In the genomic region with DNA sequence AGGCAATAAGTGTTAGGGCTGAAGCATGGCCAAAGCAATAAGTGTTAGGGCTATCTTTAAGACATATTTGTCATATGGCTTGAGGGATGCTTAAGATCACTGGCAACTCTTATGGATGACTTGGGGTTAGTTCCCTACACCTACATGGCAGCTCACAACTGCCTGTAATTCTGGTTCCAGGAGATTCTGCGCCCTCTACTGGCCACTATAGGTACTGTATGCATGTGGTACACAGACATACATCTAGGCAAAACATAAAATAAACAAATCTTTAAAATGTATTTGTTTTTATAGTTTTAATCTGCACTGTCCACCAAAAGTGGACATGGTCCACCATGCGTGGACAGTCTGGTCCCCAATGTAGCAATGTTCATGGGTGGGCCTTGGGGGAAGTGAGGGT, we compare ENCODE assay signal across 11 mouse cellular contexts. TPM values are rescaled to one million over a fixed set of nuclear protein-coding genes. Genes with fewer than 3 reads are reported as not detected.
DNase-seq lines count a peak whose midpoint lies in the region; ATAC-seq lines count a peak whose summit lies in the region.
"Had no signal": no experiment of that assay in that cellular context is flagged by ENCODE, and none has a peak within 500 bp of the region (broad histone marks: within the 10 kb centered on the region; RNA-seq: fewer than 3 reads in every experiment).

No protein-coding gene starts in this region.

- H3K4me2 ChIP-seq in liver, embryonic 11.5 days: no peak overlapping the region
- H3K4me2 ChIP-seq: embryonic facial prominence, embryonic 15.5 days; lung, embryonic 15.5 days had no signal

- no peaks in the 10 kb centered on the region for H3K27me3 ChIP-seq in liver, embryonic 11.5 days (replicated peaks; ENCODE audit: control insufficient read depth, insufficient read depth, low read length)
- H3K27me3 ChIP-seq: embryonic facial prominence, embryonic 15.5 days; lung, embryonic 15.5 days had no signal

- H3K4me1 ChIP-seq in liver, embryonic 11.5 days (replicated peaks; ENCODE audit: control insufficient read depth, insufficient read depth, low read length): no peaks in the 10 kb centered on the region
- H3K4me1 ChIP-seq: embryonic facial prominence, embryonic 15.5 days; lung, embryonic 15.5 days had no signal

- no peak overlapping the region for H3K4me3 ChIP-seq in liver, embryonic 11.5 days (ENCODE audit: low read depth, low read length)
- H3K4me3 ChIP-seq: embryonic facial prominence, embryonic 15.5 days; lung, embryonic 15.5 days had no signal

- no peaks in the 10 kb centered on the region for H3K36me3 ChIP-seq in liver, embryonic 11.5 days (ENCODE audit: control insufficient read depth, insufficient read depth, low read length)
- H3K36me3 ChIP-seq: embryonic facial prominence, embryonic 15.5 days; lung, embryonic 15.5 days had no signal

- WGBS in liver, embryonic 11.5 days: 53% methylated on average over 2 of the region's 2 CpGs

- H3K9me3 ChIP-seq in liver, embryonic 11.5 days (ENCODE audit: control insufficient read depth, low read length): no peaks in the 10 kb centered on the region
- H3K9me3 ChIP-seq: lung, embryonic 15.5 days had no signal

- no peak overlapping the region for H3K9ac ChIP-seq in liver, embryonic 11.5 days (ENCODE audit: low read depth, low read length)
- H3K9ac ChIP-seq: embryonic facial prominence, embryonic 15.5 days; lung, embryonic 15.5 days had no signal

- DNase-seq in adrenal gland, postnatal 10 days: peak; percentile 20
- no peak for DNase-seq in adrenal gland, adult 2 months
- DNase-seq in liver: peak; percentile 40
- DNase-seq in liver, embryonic 11.5 days (ENCODE audit: low spot score): no peak
- peak; percentile 72 for DNase-seq in induced T-regulatory cell, adult 2 months (ENCODE audit: low read depth)
- DNase-seq in thymus, postnatal 0 days (ENCODE audit: low spot score): peak; percentile 50
- DNase-seq in frontal cortex, postnatal 10 days (ENCODE audit: low spot score in 2 of 2): no peak
- DNase-seq in gastrocnemius, postnatal 14 days: no peak
- DNase-seq: right cerebral cortex, postnatal 14 days had no signal

- intact Hi-C loops in gastrocnemius, postnatal 14 days (cut with DNase I; ENCODE audit: low total_unique reads): no loop called here

- no peak for ATAC-seq in liver, embryonic 11.5 days (replicated peaks; ENCODE audit: low FRiP score)

- H3K27ac ChIP-seq in liver, embryonic 11.5 days (ENCODE audit: low read depth, low read length): no peak overlapping the region
- H3K27ac ChIP-seq: embryonic facial prominence, embryonic 15.5 days; lung, embryonic 15.5 days had no signal

RNA-seq across cellular contexts. Expression of gene Gng4, which starts 51.3 kb away (rescaled TPM):
- total RNA-seq in adrenal gland, postnatal 10 days (2021): 10 to 100 TPM; 10.3 to 19.0 TPM
- 10 to 100 TPM; 14.7 to 16.2 TPM for total RNA-seq in adrenal gland, adult 2 months (2021)
- 15.6 and 27.6 TPM in 2 replicates for polyA plus RNA-seq in adrenal gland, adult 2 months (2012; rRNA removed)
- polyA plus RNA-seq in liver, embryonic 11.5 days (2014; fragmentation: Nextera tagmentation; extraction: Ambion mirVana): 0.55 TPM in 1 of 2 replicates, not detected in the other
- polyA plus RNA-seq in thymus, postnatal 0 days (2015; fragmentation: Nextera tagmentation; extraction: Ambion mirVana): 0.05 and 0.60 TPM in 2 replicates
- under 1 TPM; 0.31 to 0.47 TPM for total RNA-seq in gastrocnemius, postnatal 14 days (2021)

Comparison
In these comparisons a context has a peak if more than half of its experiments do, and no peak if none do; other contexts are left out.
1. DNase-seq: peak in adrenal gland, postnatal 10 days (single experiment), liver (single experiment), induced T-regulatory cell, adult 2 months (single experiment) and thymus, postnatal 0 days (single experiment); none in adrenal gland, adult 2 months (single experiment), liver, embryonic 11.5 days (single experiment), frontal cortex, postnatal 10 days (0 of 2) and gastrocnemius, postnatal 14 days (single experiment).
2. RNA of gene Gng4, which starts 51.3 kb away (total RNA-seq): 10.3 to 19.0 TPM in adrenal gland, postnatal 10 days and 14.7 to 16.2 TPM in adrenal gland, adult 2 months; 0.31 to 0.47 TPM in gastrocnemius, postnatal 14 days; every median in the first group is over 4 times any median in the second.